Comparison of ENCODE assay signal across 8 mouse cellular contexts in genomic region chr7:55841445-55841844, GRCm38 (mm10). TPM values are rescaled to one million over a fixed set of nuclear protein-coding genes. Genes with fewer than 3 reads are reported as not detected.
DNase-seq lines count a peak whose midpoint lies in the region; ATAC-seq and TF ChIP-seq lines count a peak whose summit lies in the region.

Gene Cyfip1 (plus strand): TSS chr7:55841745.

- H3K4me2 ChIP-seq in limb, embryonic 13.5 days (replicated peaks): peak within 1 kb of the TSS; percentile 79

- no peak for TF ChIP-seq POLR2A in cerebellum, adult 2 months (IDR thresholded peaks at IDR 0.05; ENCODE audit: borderline replicate concordance, insufficient read depth, low read length)
- no peak for TF ChIP-seq POLR2A in olfactory bulb, adult 2 months (IDR thresholded peaks at IDR 0.05; ENCODE audit: insufficient read depth, low read depth, low read length)

- 42% methylated on average over 7 of the region's 7 CpGs for whole genome bisulfite sequencing in cerebellum, adult 2 months
- WGBS in forebrain, embryonic 10.5 days: 52% methylated on average over 7 of the region's 7 CpGs
- WGBS in limb, embryonic 13.5 days: 48% methylated on average over 7 of the region's 7 CpGs
- 55% methylated on average over 7 of the region's 7 CpGs for WGBS in olfactory bulb, adult 2 months

- DNase-seq in cerebellum, adult 2 months: peak in 1 of 2 experiments; percentile 15
- no peak for DNase-seq in cerebellum, adult 11-12 months
- DNase-seq in forebrain, embryonic 10.5 days (ENCODE audit: extremely low spot score, low spot score): no peak
- DNase-seq in heart, postnatal 25 days (ENCODE audit: low spot score): no peak
- DNase-seq in MN1 (ENCODE audit: low spot score): no peak

- H3K27ac ChIP-seq in cerebellum, adult 2 months (ENCODE audit: insufficient read depth, low read length): peak within 1 kb of the TSS; percentile 67
- H3K27ac ChIP-seq in forebrain, embryonic 10.5 days: peak within 1 kb of the TSS; percentile 96
- peak within 1 kb of the TSS; percentile 97 for H3K27ac ChIP-seq in limb, embryonic 13.5 days
- H3K27ac ChIP-seq in olfactory bulb, adult 2 months (ENCODE audit: insufficient read depth, low read depth, low read length): peak within 1 kb of the TSS; percentile 88

- intact Hi-C loops in heart, postnatal 25 days (cut with DNase I): loop anchor here (5.0 kb wide), 1 partner anchor 206 kb away; no protein-coding TSS in a partner anchor

- H3K9ac ChIP-seq in limb, embryonic 13.5 days: peak within 1 kb of the TSS; percentile 96

- no peak for TF ChIP-seq CTCF in cerebellum, adult 2 months (IDR thresholded peaks at IDR 0.05; ENCODE audit: borderline replicate concordance, insufficient read depth, low read depth, low read length)
- TF ChIP-seq CTCF in E14TG2a.4 (conservative IDR thresholded peaks at IDR 0.05; ENCODE audit: low read length): no peak
- TF ChIP-seq CTCF in olfactory bulb, adult 2 months (IDR thresholded peaks at IDR 0.05; ENCODE audit: insufficient read depth, low read depth, low read length): no peak

- no peaks in the 10 kb centered on the region for H3K9me3 ChIP-seq in E14TG2a.4 (ENCODE audit: low read length)
- no peaks in the 10 kb centered on the region for H3K9me3 ChIP-seq in forebrain, embryonic 10.5 days
- no peaks in the 10 kb centered on the region for H3K9me3 ChIP-seq in limb, embryonic 13.5 days

- no peaks in the 10 kb centered on the region for H3K36me3 ChIP-seq in E14TG2a.4 (ENCODE audit: insufficient read depth, low read length)
- peaks cover 12% of the 10 kb centered on the region for H3K36me3 ChIP-seq in forebrain, embryonic 10.5 days (replicated peaks)
- H3K36me3 ChIP-seq in limb, embryonic 13.5 days: no peaks in the 10 kb centered on the region; the same call in 1 of the 2 replicates

- H3K27me3 ChIP-seq in cerebellum, adult 2 months (ENCODE audit: control insufficient read depth, insufficient read depth, low read length): no peaks in the 10 kb centered on the region
- H3K27me3 ChIP-seq in E14TG2a.4 (ENCODE audit: insufficient read depth, low read length): no peaks in the 10 kb centered on the region
- no peaks in the 10 kb centered on the region for H3K27me3 ChIP-seq in forebrain, embryonic 10.5 days (ENCODE audit: poor library complexity, severe bottlenecking)
- no peaks in the 10 kb centered on the region for H3K27me3 ChIP-seq in limb, embryonic 13.5 days

- no peak; the same call in 1 of the 2 replicates for ATAC-seq in limb, embryonic 13.5 days (ENCODE audit: low FRiP score, low read depth)

- peak within 1 kb of the TSS; percentile 59 for H3K4me3 ChIP-seq in cerebellum, adult 2 months (replicated peaks; ENCODE audit: insufficient read depth, low read depth, low read length)
- peak within 1 kb of the TSS; percentile 89 for H3K4me3 ChIP-seq in E14TG2a.4 (replicated peaks; ENCODE audit: low read length)
- H3K4me3 ChIP-seq in forebrain, embryonic 10.5 days: peak within 1 kb of the TSS; percentile 75
- H3K4me3 ChIP-seq in limb, embryonic 13.5 days: peak within 1 kb of the TSS; percentile 92
- H3K4me3 ChIP-seq in olfactory bulb, adult 2 months (ENCODE audit: insufficient read depth, low read depth, low read length): peak within 1 kb of the TSS; percentile 91

- no peaks in the 10 kb centered on the region; the same call in 1 of the 2 replicates for H3K4me1 ChIP-seq in cerebellum, adult 2 months (ENCODE audit: control insufficient read depth, insufficient read depth, low read length)
- peaks cover 32% of the 10 kb centered on the region for H3K4me1 ChIP-seq in E14TG2a.4 (replicated peaks; ENCODE audit: low read depth, low read length)
- H3K4me1 ChIP-seq in forebrain, embryonic 10.5 days: peaks cover 18% of the 10 kb centered on the region
- H3K4me1 ChIP-seq in limb, embryonic 13.5 days: peaks cover 16% of the 10 kb centered on the region
- H3K4me1 ChIP-seq in olfactory bulb, adult 2 months (ENCODE audit: control insufficient read depth, insufficient read depth, low read length): peaks cover 2% of the 10 kb centered on the region

RNA-seq across cellular contexts. Expression of gene Cyfip1, which starts in this region (rescaled TPM):
- 48.2 and 52.8 TPM in 2 replicates for polyA plus RNA-seq in cerebellum, adult 2 months (2012; rRNA removed)
- polyA plus RNA-seq in forebrain, embryonic 10.5 days (2016; fragmentation: Nextera tagmentation; extraction: Ambion mirVana): 87.6 and 88.4 TPM in 2 replicates
- total RNA-seq in heart, postnatal 25 days (2021): 10 to 100 TPM; 37.3 to 42.1 TPM
- 118 and 127 TPM in 2 replicates for polyA plus RNA-seq in limb, embryonic 13.5 days (2015; fragmentation: Nextera tagmentation; extraction: Ambion mirVana)
- polyA plus RNA-seq in olfactory bulb, adult 2 months (2012; ENCODE audit: insufficient read depth, insufficient read length, low replicate concordance, missing spikeins): 665 TPM in 1 of 2 replicates, not detected in the other
